Mouse (Mus musculus) testis, adult 10 weeks (tissue): ENCODE measurements around the gene Gdf9. TPM values are rescaled to one million over a fixed set of nuclear protein-coding genes. Genes with fewer than 3 reads are reported as not detected.

ENCODE experiments used
- polyA plus RNA-seq: library from polyadenylated mRNA; stranded (reverse); fragments of 350-450 nt; fragmentation: Illumina TruSeq; extraction: RNeasy Lipid Tissue Mini Kit (QIAGEN cat#74804); gene quantifications from one replicate; pipeline ENCODE4 v1.2.3, GENCODE M21; 2014; ENCODE audit warnings: low read depth, low replicate concordance

Gene Gdf9
- 10.9 TPM for polyA plus RNA-seq

DNA sequence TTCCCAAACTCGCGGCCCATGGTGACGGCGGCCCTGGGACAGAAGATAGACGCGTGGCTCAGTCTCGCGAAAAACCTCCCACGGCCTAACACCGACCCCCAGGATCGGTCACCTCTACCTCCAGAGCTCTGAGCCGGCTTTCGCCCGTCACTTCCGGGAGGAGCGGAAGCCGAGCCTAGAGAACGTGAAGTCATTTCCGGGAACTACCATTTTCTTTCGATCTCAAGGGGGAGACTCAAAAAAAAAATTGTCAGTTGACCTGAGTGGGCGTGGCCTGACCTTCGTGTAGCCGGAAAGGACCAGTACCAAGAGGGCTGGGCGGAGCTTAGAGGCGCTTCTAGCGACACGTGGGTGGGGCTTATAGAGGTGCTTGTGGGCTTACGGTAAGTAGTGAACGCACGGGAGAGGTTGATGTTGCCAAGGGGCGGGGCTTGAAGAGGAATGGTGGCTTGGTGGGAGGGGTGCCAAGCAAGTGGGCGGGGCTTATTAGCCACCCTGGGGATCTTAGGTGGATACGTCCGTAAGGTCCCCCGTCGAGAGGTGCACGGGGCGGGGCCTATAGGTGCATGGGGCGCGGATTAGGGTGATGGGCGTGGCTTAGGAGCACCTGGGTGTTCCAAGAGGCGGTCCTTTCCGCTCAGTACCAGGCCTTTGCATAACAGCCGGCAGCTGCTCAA, at the start of gene Gdf9, which contains the start of gene Uqcrq:
Gdf9 (plus strand) TSS at position 354 of the 677 bp plus-strand sequence.
Uqcrq (minus strand) TSS at position 162 of the 677 bp plus-strand sequence.

DNA sequence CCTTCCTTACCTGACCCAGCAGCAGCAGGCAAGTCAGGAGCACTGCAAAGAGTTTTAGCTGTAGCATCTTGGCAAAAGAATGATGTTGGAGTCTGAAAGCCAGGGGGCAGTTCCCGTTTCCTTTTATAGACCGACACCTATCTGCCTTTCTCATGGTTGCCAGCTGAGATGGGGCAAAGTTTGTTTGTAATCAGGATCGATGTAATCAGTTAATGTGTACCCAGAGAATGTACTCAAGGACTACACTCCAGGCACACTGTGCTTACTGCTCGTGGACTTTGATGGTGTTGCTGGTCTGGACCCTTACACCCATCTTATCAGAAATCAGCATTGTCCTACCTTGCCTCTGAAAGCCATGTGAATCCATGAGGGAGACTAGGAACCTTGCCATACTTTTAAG, 7.8 kb upstream of the Gdf9 start, which contains the start of gene Leap2:
Leap2 (minus strand) TSS at position 135 of the 400 bp plus-strand sequence.

DNA sequence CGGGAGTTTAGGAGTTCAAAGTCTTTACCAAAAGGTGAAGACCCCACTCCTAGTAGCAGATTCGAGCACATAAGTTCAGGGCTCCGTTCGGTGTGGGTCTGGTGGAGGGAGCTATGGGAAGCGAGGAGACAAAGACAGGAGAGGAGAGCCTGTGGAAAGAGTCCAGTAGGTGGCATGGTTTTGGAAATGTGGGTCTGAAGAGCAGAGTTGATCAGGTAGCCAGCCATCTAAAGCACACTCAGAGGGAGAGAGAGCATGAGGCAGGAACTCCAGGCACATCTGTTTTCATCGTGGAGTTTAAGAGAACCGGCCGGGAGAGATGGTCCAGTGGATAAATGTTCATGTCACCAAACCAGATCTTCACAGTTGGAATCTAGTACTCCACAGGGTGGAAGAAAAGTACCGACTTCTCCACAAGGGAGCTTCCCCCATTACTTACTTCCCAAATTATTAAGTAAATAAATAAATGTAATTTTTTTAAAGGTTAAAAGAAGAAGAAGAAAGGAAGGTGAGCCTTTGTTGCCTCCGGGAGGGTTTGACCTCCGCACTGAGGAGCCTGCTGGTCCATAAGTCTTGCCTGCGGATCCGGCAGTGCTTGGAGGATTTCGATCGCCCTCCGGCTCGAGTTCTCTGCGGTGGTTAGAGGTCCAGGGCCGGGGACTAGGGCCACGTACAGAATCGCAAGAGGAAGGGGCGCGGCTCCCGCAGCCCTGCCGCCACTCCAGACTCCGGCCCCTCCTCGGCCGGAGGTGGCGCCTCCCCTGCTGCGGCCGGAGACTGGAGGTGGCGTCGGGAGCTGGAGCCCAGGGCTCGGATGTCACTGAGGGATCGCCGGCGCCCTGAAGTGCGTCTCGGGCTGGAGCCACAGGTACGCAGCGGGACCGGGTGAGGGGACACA, 25.9 kb downstream of the Gdf9 start, which contains the start of the genes Gm10447 and Shroom1:
Gm10447 (minus strand) TSS at position 637 of the 898 bp plus-strand sequence.
Shroom1 (plus strand) TSS at position 732 of the 898 bp plus-strand sequence.

DNA sequence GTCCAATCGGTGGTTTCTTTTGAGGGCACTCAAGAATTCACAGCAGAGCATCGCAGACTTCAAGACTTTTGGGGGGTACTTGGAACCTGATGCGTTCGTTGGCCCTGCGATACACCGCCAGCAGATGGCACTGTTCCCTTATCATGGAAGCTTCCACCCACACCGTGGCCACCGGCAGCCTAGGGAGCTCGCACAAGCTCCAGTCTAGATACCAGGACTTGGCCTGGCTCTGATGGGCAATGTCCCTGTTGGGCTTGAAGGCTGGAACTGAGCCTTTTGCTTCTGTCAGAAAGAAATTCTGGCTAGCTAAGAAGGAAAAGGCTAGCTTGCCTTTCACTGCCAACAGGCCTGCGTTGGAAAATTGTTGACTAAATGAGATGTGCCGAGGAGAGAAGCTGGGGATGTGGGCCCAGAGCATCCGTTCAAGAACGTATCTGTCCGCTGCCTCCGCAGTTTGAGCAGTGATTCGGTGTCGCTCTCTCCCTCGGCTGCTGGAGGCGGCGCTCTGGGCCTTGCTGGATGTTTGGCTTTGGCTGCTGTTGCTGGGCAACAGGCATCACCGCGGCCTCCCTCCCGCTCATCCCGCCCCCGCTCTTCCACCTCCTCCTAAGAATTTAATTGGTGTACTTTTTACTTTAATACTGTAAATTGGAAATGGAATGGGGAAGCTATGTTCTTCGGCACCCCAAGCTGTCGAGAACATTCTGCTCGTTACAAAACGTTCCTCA, 39.3 kb downstream of the Gdf9 start, which contains the start of gene Gm9837:
Gm9837 (minus strand) TSS at position 512 of the 728 bp plus-strand sequence.

DNA sequence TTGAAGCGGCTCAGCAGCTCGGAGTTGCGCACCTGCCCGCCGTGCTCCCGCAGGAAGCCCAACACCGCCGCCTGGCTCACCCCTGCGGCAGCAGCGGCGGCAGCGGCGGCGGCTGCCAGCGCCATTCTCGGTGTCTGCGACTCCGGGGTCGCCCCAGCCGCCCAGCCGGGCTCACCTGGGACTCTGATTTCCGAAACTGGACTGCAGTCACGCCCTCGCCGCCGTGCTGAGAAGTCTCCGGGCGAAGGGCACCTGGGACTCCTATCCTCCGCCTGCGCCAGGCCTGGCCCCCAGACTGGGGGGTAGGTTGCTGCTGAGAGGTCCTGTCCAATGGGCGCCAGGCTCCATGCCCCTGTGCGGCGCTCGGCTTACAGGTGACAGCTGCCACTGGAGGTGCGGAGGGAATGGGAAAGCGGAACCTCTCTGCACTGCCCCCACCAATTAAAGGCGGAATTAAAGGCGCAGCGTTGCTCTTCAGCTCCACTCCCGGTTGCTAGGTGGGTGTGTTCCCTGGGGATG, 49.0 kb downstream of the Gdf9 start, which contains the start of the genes Gm9945 and Sowaha:
Gm9945 (plus strand) TSS at position 384 of the 519 bp plus-strand sequence.
Sowaha (minus strand) TSS at position 492 of the 519 bp plus-strand sequence.

Other genes starting within 250 kb of the Gdf9 start
- 499 TPM for gene Hspa4, start 130.6 kb upstream of the Gdf9 start, polyA plus RNA-seq
- 18.9 TPM for gene Zcchc10, start 106.3 kb upstream of the Gdf9 start, polyA plus RNA-seq
- 274 TPM for gene Aff4, start 80.2 kb upstream of the Gdf9 start, polyA plus RNA-seq
- gene Leap2, start 7.9 kb upstream of the Gdf9 start, polyA plus RNA-seq = not detected
- gene Uqcrq, start 192 bp upstream of the Gdf9 start, polyA plus RNA-seq = 150 TPM
- not detected for gene Gm10447, start 26.1 kb downstream of the Gdf9 start, polyA plus RNA-seq
- gene Shroom1, start 26.2 kb downstream of the Gdf9 start, polyA plus RNA-seq = 0.14 TPM
- gene Gm9837, start 39.5 kb downstream of the Gdf9 start, polyA plus RNA-seq = 2.3 TPM
- gene Gm9945, start 49.1 kb downstream of the Gdf9 start, polyA plus RNA-seq = not detected
- gene Sowaha, start 49.3 kb downstream of the Gdf9 start, polyA plus RNA-seq = 0.29 TPM
- gene Sept8, start 88.2 kb downstream of the Gdf9 start, polyA plus RNA-seq = 2.5 TPM
- gene Kif3a, start 136.4 kb downstream of the Gdf9 start, polyA plus RNA-seq = 95.1 TPM
- gene Il4, start 187.6 kb downstream of the Gdf9 start, polyA plus RNA-seq = not detected
- 0.29 TPM for gene Il13, start 203.7 kb downstream of the Gdf9 start, polyA plus RNA-seq